Mouse (Mus musculus): ENCODE results near the gene Tfrc. TPM values are rescaled to one million over a fixed set of nuclear protein-coding genes. Genes with fewer than 3 reads are reported as not detected.

The Tfrc gene
- polyA plus RNA-seq, 1 experiment from 2014 or later: 35.6 TPM

GRCm38 (mm10) chr16:32642280-32642679 is 33.6 kb downstream of the Tfrc start:
- Histone ChIP-seq H3K27ac (no peak overlapping the region), H3K4me2 (no peak overlapping the region), H3K9ac (no peak overlapping the region), H3K27me3 (replicated peaks) (no peaks in the 10 kb centered on the region), H3K4me3 (no peak overlapping the region), H3K9me3 (no peaks in the 10 kb centered on the region), H3K4me1 (peaks cover 24% of the 10 kb centered on the region), H3K36me3 (replicated peaks) (no peaks in the 10 kb centered on the region)
- ATAC-seq (replicated peaks): no peak
- WGBS: 44% methylated on average over 13 of the region's 13 CpGs

DNA sequence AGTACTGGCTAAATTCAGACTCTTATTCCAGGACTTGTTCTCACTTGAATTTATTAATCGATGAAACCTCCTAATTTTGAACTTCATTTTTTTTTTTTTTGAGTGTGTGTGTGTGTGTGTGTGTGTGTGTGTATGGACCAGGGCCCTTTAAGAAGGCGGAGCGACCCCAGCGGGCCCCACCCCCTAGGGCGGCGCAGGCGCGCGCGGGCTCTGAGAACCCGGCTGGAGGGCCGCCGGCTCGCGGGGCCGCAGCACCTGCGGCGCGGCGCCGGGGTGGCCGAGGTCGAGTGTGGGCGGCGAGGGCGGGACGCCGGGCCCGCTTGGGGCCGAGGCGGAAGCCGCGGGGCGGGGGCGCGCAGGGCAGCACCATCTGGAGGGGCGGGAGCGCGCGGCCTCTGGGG is 34.9 kb downstream of the Tfrc start, which contains the start of gene Tnk2:
TSS of gene Tnk2 (plus strand) at position 214 of the 401 bp plus-strand sequence.
- H3K9me3 ChIP-seq: no peaks in the 10 kb centered on the region
- no peaks in the 10 kb centered on the region for H3K27me3 ChIP-seq (replicated peaks)
- no peaks in the 10 kb centered on the region for H3K36me3 ChIP-seq (replicated peaks)
- H3K27ac ChIP-seq: peak within 1 kb of the TSS; percentile 88
- H3K4me2 ChIP-seq: peak within 1 kb of the TSS; percentile 76
- H3K4me3 ChIP-seq: peak within 1 kb of the TSS; percentile 71
- H3K4me1 ChIP-seq: peaks cover 24% of the 10 kb centered on the region
- H3K9ac ChIP-seq: peak within 1 kb of the TSS; percentile 71
- under 1% methylated on average over 23 of the region's 40 CpGs for WGBS
- peak; percentile 88 for ATAC-seq (replicated peaks)

- Histone ChIP-seq H3K36me3 (replicated peaks) (no peaks in the 10 kb centered on the region), H3K9ac (peak overlapping the region; percentile 71), H3K4me2 (peak overlapping the region; percentile 76), H3K27me3 (replicated peaks) (no peaks in the 10 kb centered on the region), H3K9me3 (no peaks in the 10 kb centered on the region), H3K27ac (peak overlapping the region; percentile 88), H3K4me1 (peaks cover 24% of the 10 kb centered on the region), H3K4me3 (peak overlapping the region; percentile 71)
- WGBS: under 1% methylated on average over 53 of the region's 82 CpGs
- ATAC-seq (replicated peaks): peak; percentile 74
Measured at GRCm38 (mm10) chr16:32644069-32644800, 35.5 kb downstream of the Tfrc start.

GRCm38 (mm10) chr16:32644801-32645170 is 36.1 kb downstream of the Tfrc start:
- Histone ChIP-seq H3K27ac (peak overlapping the region; percentile 88), H3K4me1 (peaks cover 24% of the 10 kb centered on the region), H3K36me3 (replicated peaks) (no peaks in the 10 kb centered on the region), H3K4me3 (peak overlapping the region; percentile 71), H3K9ac (peak overlapping the region; percentile 71), H3K4me2 (peak overlapping the region; percentile 76), H3K9me3 (no peaks in the 10 kb centered on the region), H3K27me3 (replicated peaks) (no peaks in the 10 kb centered on the region)
- WGBS: 12% methylated on average over 12 of the region's 12 CpGs
- no peak for ATAC-seq (replicated peaks)

- Histone ChIP-seq H3K27me3 (replicated peaks) (no peaks in the 10 kb centered on the region), H3K27ac (peak overlapping the region; percentile 88; the same call in 1 of the 2 replicates), H3K36me3 (replicated peaks) (no peaks in the 10 kb centered on the region), H3K4me1 (peaks cover 24% of the 10 kb centered on the region), H3K9me3 (no peaks in the 10 kb centered on the region), H3K4me3 (peak overlapping the region; percentile 71), H3K9ac (peak overlapping the region; percentile 71; the same call in 1 of the 2 replicates), H3K4me2 (peak overlapping the region; percentile 76)
- peak; percentile 43 for ATAC-seq (replicated peaks)
- 14% methylated on average over 14 of the region's 14 CpGs for WGBS
Measured at GRCm38 (mm10) chr16:32645361-32645914, 36.7 kb downstream of the Tfrc start.

GRCm38 (mm10) chr16:32646014-32646413 is 37.3 kb downstream of the Tfrc start:
- ATAC-seq (replicated peaks): no peak
- Histone ChIP-seq H3K9ac (no peak overlapping the region), H3K4me3 (peak overlapping the region; percentile 71; the same call in 1 of the 2 replicates), H3K4me2 (peak overlapping the region; percentile 76), H3K9me3 (no peaks in the 10 kb centered on the region), H3K36me3 (replicated peaks) (no peaks in the 10 kb centered on the region), H3K4me1 (peaks cover 24% of the 10 kb centered on the region), H3K27ac (no peak overlapping the region), H3K27me3 (replicated peaks) (no peaks in the 10 kb centered on the region)
- WGBS: 84% methylated on average over 9 of the region's 9 CpGs

- Histone ChIP-seq H3K9ac (no peak overlapping the region), H3K4me2 (no peak overlapping the region), H3K27ac (no peak overlapping the region), H3K36me3 (replicated peaks) (no peaks in the 10 kb centered on the region), H3K4me3 (no peak overlapping the region), H3K9me3 (no peaks in the 10 kb centered on the region), H3K27me3 (replicated peaks) (no peaks in the 10 kb centered on the region), H3K4me1 (peaks cover 20% of the 10 kb centered on the region)
- ATAC-seq (replicated peaks): no peak
Measured at GRCm38 (mm10) chr16:32647712-32648111, 39.0 kb downstream of the Tfrc start.

- Histone ChIP-seq H3K9me3 (no peaks in the 10 kb centered on the region), H3K4me1 (peaks cover 15% of the 10 kb centered on the region), H3K36me3 (replicated peaks) (no peaks in the 10 kb centered on the region), H3K4me3 (no peak overlapping the region), H3K27me3 (replicated peaks) (no peaks in the 10 kb centered on the region), H3K9ac (no peak overlapping the region), H3K4me2 (no peak overlapping the region), H3K27ac (no peak overlapping the region)
- no peak for ATAC-seq (replicated peaks)
Measured at GRCm38 (mm10) chr16:32650461-32650860, 41.7 kb downstream of the Tfrc start.

- no peaks in the 10 kb centered on the region for H3K36me3 ChIP-seq (replicated peaks)
- H3K9ac ChIP-seq: no peak overlapping the region
- no peaks in the 10 kb centered on the region for H3K9me3 ChIP-seq
- H3K4me3 ChIP-seq: no peak overlapping the region
- H3K4me1 ChIP-seq: peaks cover 9% of the 10 kb centered on the region
- no peak for ATAC-seq (replicated peaks)
- H3K4me2 ChIP-seq: no peak overlapping the region
- 94% methylated on average over 5 of the region's 5 CpGs for WGBS
- no peaks in the 10 kb centered on the region for H3K27me3 ChIP-seq (replicated peaks)
- no peak overlapping the region for H3K27ac ChIP-seq
Measured at GRCm38 (mm10) chr16:32650974-32651618, 42.4 kb downstream of the Tfrc start.

DNA sequence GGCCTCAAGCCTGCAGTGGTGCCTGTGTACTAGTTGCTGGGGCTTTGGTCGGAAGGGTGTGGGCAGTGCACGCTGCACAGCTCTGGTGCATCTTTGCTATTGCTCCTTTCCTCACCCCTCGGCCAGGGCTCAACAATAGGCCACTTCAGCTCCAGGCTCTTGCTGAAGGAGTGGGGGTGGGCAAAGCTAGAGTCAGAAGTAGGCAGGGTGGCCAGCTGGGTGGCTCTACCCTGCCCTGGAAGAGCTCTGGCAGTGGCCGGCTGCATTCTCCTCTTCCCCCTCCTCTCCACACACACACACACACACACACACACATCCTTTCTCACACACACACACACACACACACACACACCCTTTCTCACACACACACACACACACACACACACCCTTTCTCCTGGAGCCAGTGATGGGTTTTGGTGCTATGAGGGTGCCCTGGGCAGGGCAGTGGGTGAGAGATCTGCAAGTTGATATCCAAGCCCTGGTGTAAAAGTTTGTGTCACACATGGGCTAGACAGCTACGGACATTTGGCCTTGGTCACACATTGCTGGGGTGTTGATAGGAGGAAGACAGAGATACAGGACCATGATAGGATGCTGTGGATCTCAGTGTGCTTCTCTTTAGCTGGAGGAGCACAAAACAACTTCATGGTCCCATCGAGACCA is 45.5 kb downstream of the Tfrc start:
- H3K27ac ChIP-seq: no peak overlapping the region
- no peak overlapping the region for H3K4me2 ChIP-seq
- peaks cover 14% of the 10 kb centered on the region for H3K4me1 ChIP-seq
- no peaks in the 10 kb centered on the region for H3K36me3 ChIP-seq (replicated peaks)
- no peak overlapping the region for H3K4me3 ChIP-seq
- H3K9me3 ChIP-seq: no peaks in the 10 kb centered on the region
- 75% methylated on average over 6 of the region's 6 CpGs for WGBS
- no peak for ATAC-seq (replicated peaks)
- H3K27me3 ChIP-seq (replicated peaks): no peaks in the 10 kb centered on the region
- H3K9ac ChIP-seq: no peak overlapping the region

DNA sequence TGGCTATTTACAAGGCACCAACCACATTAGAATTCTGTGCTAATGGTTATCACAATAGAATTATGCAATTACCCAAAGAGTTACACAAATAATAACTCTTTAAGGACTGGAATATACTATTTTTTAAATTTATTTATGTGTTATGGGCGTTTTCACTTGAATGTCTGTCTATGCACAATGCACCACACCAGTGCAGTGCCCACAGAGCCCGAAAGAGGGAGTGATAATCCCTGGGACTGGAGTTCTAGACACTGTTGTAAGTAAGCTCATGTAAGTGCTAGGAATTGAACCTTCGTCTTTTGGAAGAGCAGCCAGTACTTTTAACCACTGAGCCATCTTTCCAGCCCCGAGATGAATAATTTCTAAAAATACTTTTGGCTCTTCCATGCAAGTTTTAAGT is 46.8 kb downstream of the Tfrc start:
- no peak overlapping the region for H3K27ac ChIP-seq
- no peak for ATAC-seq (replicated peaks)
- H3K9ac ChIP-seq: no peak overlapping the region
- H3K4me2 ChIP-seq: no peak overlapping the region
- WGBS: 93% methylated on average over 4 of the region's 4 CpGs
- H3K9me3 ChIP-seq: no peaks in the 10 kb centered on the region
- H3K4me1 ChIP-seq: peaks cover 27% of the 10 kb centered on the region
- no peak overlapping the region for H3K4me3 ChIP-seq
- no peaks in the 10 kb centered on the region for H3K27me3 ChIP-seq (replicated peaks)
- H3K36me3 ChIP-seq (replicated peaks): no peaks in the 10 kb centered on the region

DNA sequence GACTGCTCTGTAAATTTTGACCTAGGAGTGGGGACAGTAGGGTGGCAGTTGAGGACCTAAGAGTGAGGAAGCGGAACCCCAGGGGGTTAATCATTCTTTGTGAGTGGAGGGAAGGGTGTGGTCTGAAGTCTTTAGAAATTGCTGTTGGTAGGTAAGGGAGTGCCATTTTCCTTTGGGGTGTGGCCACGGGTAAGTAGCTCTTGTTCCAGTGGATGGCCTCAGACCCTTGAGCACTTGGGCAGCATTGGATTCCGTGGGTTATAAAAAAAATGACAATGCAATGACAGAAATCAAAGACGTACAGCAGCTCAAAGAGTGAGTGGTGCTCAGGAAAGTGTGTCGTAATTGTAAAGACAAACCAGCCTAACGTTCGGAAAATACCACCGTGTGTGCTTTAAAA is 47.6 kb downstream of the Tfrc start:
- Histone ChIP-seq H3K4me2 (no peak overlapping the region), H3K36me3 (replicated peaks) (no peaks in the 10 kb centered on the region), H3K27ac (no peak overlapping the region), H3K4me1 (peaks cover 35% of the 10 kb centered on the region), H3K9me3 (no peaks in the 10 kb centered on the region), H3K9ac (no peak overlapping the region), H3K4me3 (no peak overlapping the region), H3K27me3 (replicated peaks) (no peaks in the 10 kb centered on the region)
- ATAC-seq (replicated peaks): no peak
- WGBS: 87% methylated on average over 8 of the region's 8 CpGs
